Mouse (Mus musculus) small intestine, adult 2 months (tissue): ENCODE measurements around the gene Yif1a.

Experiments used
- CTCF ChIP-seq: fragments of 200-500 bp; IDR thresholded peaks from 2 replicates; pipeline ENCODE4 v1.5.1; 2012; ENCODE audit warnings: low read depth, mild to moderate bottlenecking, control low read depth, inconsistent platforms, low read length, moderate library complexity, mixed read lengths; ENCODE audit not compliant: insufficient replicate concordance, insufficient read length; ENCODE audit errors: extremely low read depth
- POLR2A ChIP-seq: fragments of 200-500 bp; IDR thresholded peaks from 2 replicates; pipeline ENCODE4 v1.6.1; 2012; ENCODE audit warnings: low read depth, mild to moderate bottlenecking, control low read depth, inconsistent platforms, low read length, moderate library complexity

GRCm38 (mm10) chr19:5052853-5053252, 35.5 kb upstream of the Yif1a start:
- TF ChIP-seq POLR2A (no peak), CTCF (no peak)
